Mouse (Mus musculus) stomach, postnatal 0 days (tissue): ENCODE results near the gene Tbl3. TPM values are rescaled to one million over a fixed set of nuclear protein-coding genes. Genes with fewer than 3 reads are reported as not detected.

ENCODE experiments used
- ATAC-seq: fragments of 200-750 bp; cut with Nextera tagmentation; 2 replicates; pipeline ENCODE4 v1.8.0; 2017; ENCODE audit not compliant: low FRiP score, low TSS enrichment
- DNase-seq: peaks from one replicate; pipeline ENCODE4 v3.0.0-alpha.2; 2016; ENCODE audit warnings: low spot score
- H3K27ac ChIP-seq: fragments of 300-500 bp; sonication (generic); replicated peaks from 2 replicates; pipeline ENCODE4 v1.5.1; 2014; ENCODE audit warnings: mild to moderate bottlenecking, control low read depth
- H3K27me3 ChIP-seq: fragments of 300-500 bp; sonication (generic); 2 replicates; pipeline ENCODE4 v1.6.1; 2014; ENCODE audit warnings: low read length; ENCODE audit not compliant: control insufficient read depth, insufficient read depth
- H3K36me3 ChIP-seq: fragments of 300-500 bp; sonication (generic); 2 replicates; pipeline ENCODE4 v1.6.1; 2014; ENCODE audit warnings: low read length, mixed read lengths; ENCODE audit not compliant: control insufficient read depth, insufficient read depth
- H3K4me1 ChIP-seq: fragments of 300-500 bp; sonication (generic); replicated peaks from 2 replicates; pipeline ENCODE4 v1.6.1; 2014; ENCODE audit warnings: antibody characterized with exemption; ENCODE audit not compliant: control insufficient read depth, insufficient read depth
- H3K4me2 ChIP-seq: fragments of 300-500 bp; sonication (generic); replicated peaks from 2 replicates; pipeline ENCODE4 v1.6.1; 2014; ENCODE audit warnings: low read depth, mild to moderate bottlenecking, control low read depth, moderate library complexity
- H3K4me3 ChIP-seq: fragments of 300-500 bp; sonication (generic); 2 replicates; pipeline ENCODE4 v1.5.1; 2014; ENCODE audit warnings: low read depth, low read length, control low read depth
- H3K9ac ChIP-seq: fragments of 300-500 bp; sonication (generic); 2 replicates; pipeline ENCODE4 v1.6.1; 2014; ENCODE audit warnings: mild to moderate bottlenecking, low read length, control low read depth, mixed read lengths
- H3K9me3 ChIP-seq: fragments of 300-500 bp; sonication (generic); 2 replicates; pipeline ENCODE4 v1.6.1; 2016; ENCODE audit warnings: low read length; ENCODE audit not compliant: control insufficient read depth
- CTCF ChIP-seq: IDR thresholded peaks from 2 replicates; pipeline ENCODE4 v1.5.1; 2016; ENCODE audit warnings: antibody characterized with exemption, low read depth, mild to moderate bottlenecking, moderate library complexity
- EP300 ChIP-seq: optimal IDR thresholded peaks from 2 replicates; pipeline ENCODE3; 2016; ENCODE audit warnings: antibody characterized with exemption
- WGBS: fragments of 180-500 bp; shearing (Covaris S2); extraction: QIAGEN DNeasy Blood & Tissue Kit; methylation state at CpG from one replicate; pipeline ENCODE4 v1.1.7; 2014; 5-methylcytosine and 5-hydroxymethylcytosine counted together
- polyA plus RNA-seq: library from polyadenylated mRNA; unstranded; fragments of >200 nt; fragmentation: Nextera tagmentation; extraction: Ambion mirVana; gene quantifications from 2 replicates; pipeline ENCODE4 v1.2.1, GENCODE M21; 2015

Tbl3 gene
- polyA plus RNA-seq, 1 experiment from 2014 or later = 33.7 TPM

- Histone ChIP-seq H3K9me3 (no peaks in the 10 kb centered on the region), H3K4me1 (no peaks in the 10 kb centered on the region), H3K9ac (no peak overlapping the region), H3K36me3 (peaks cover 11% of the 10 kb centered on the region; the same call in 1 of the 2 replicates), H3K4me3 (no peak overlapping the region), H3K4me2 (no peak overlapping the region), H3K27ac (no peak overlapping the region), H3K27me3 (no peaks in the 10 kb centered on the region)
- WGBS = 78% methylated on average over 3 of the region's 3 CpGs
- DNase-seq (no peak), ATAC-seq (no peak)
- TF ChIP-seq CTCF (no peak), EP300 (no peak)
Observed at GRCm38 (mm10) chr17:24744381-24744780, 36.9 kb upstream of the Tbl3 start.

GRCm38 (mm10) chr17:24743896-24744295, 36.4 kb upstream of the Tbl3 start:
- no peak for TF ChIP-seq EP300
- TF ChIP-seq CTCF = no peak

GRCm38 (mm10) chr17:24742307-24742706, 34.8 kb upstream of the Tbl3 start:
- peaks cover 2% of the 10 kb centered on the region; the same call in 1 of the 2 replicates for H3K4me1 ChIP-seq
- ATAC-seq = no peak

More at GRCm38 (mm10) chr17:24743896-24744295, 36.4 kb upstream of the Tbl3 start:
- H3K4me1 ChIP-seq = no peaks in the 10 kb centered on the region
- ATAC-seq (no peak), DNase-seq (no peak)
- no peak overlapping the region for H3K9ac ChIP-seq
- WGBS = 73% methylated on average over 5 of the region's 5 CpGs
- no peak overlapping the region for H3K4me3 ChIP-seq
- H3K27ac ChIP-seq = no peak overlapping the region
- H3K36me3 ChIP-seq = peaks cover 11% of the 10 kb centered on the region; the same call in 1 of the 2 replicates
- H3K9me3 ChIP-seq = no peaks in the 10 kb centered on the region
- H3K4me2 ChIP-seq = no peak overlapping the region
- H3K27me3 ChIP-seq = no peaks in the 10 kb centered on the region

GRCm38 (mm10) chr17:24739926-24740325, 32.5 kb upstream of the Tbl3 start:
- DNase-seq = no peak
- Histone ChIP-seq H3K9me3 (no peaks in the 10 kb centered on the region), H3K9ac (no peak overlapping the region), H3K4me3 (no peak overlapping the region), H3K27ac (no peak overlapping the region), H3K4me2 (no peak overlapping the region), H3K27me3 (no peaks in the 10 kb centered on the region), H3K36me3 (peaks cover 11% of the 10 kb centered on the region; the same call in 1 of the 2 replicates), H3K4me1 (peaks cover 7% of the 10 kb centered on the region; the same call in 1 of the 2 replicates)
- WGBS = 53% methylated on average over 8 of the region's 8 CpGs
- no peak for ATAC-seq
- TF ChIP-seq CTCF (no peak), EP300 (no peak)

More at GRCm38 (mm10) chr17:24742307-24742706, 34.8 kb upstream of the Tbl3 start:
- Histone ChIP-seq H3K27ac (no peak overlapping the region), H3K27me3 (no peaks in the 10 kb centered on the region), H3K9ac (no peak overlapping the region), H3K4me2 (no peak overlapping the region), H3K4me3 (no peak overlapping the region), H3K9me3 (no peaks in the 10 kb centered on the region), H3K36me3 (peaks cover 11% of the 10 kb centered on the region; the same call in 1 of the 2 replicates)
- WGBS = 75% methylated on average over 8 of the region's 8 CpGs
- TF ChIP-seq CTCF = no peak
- no peak for TF ChIP-seq EP300
- DNase-seq = no peak

GRCm38 (mm10) chr17:24738238-24738637, 30.8 kb upstream of the Tbl3 start:
- no peaks in the 10 kb centered on the region for H3K27me3 ChIP-seq
- ATAC-seq = no peak; the same call in 1 of the 2 replicates

GRCm38 (mm10) chr17:24737135-24737810, 29.8 kb upstream of the Tbl3 start:
- peaks cover 11% of the 10 kb centered on the region; the same call in 1 of the 2 replicates for H3K36me3 ChIP-seq
- WGBS = 16% methylated on average over 8 of the region's 8 CpGs
- peak overlapping the region; percentile 79 for H3K9ac ChIP-seq
- ATAC-seq (no peak), DNase-seq (no peak)
- H3K4me3 ChIP-seq = peak overlapping the region; percentile 65
- H3K9me3 ChIP-seq = no peaks in the 10 kb centered on the region
- H3K27me3 ChIP-seq = no peaks in the 10 kb centered on the region
- H3K27ac ChIP-seq = peak overlapping the region; percentile 83
- peaks cover 7% of the 10 kb centered on the region; the same call in 1 of the 2 replicates for H3K4me1 ChIP-seq
- H3K4me2 ChIP-seq = peak overlapping the region; percentile 87
- peak; percentile 50 for TF ChIP-seq CTCF
- TF ChIP-seq EP300 = no peak

More at GRCm38 (mm10) chr17:24738238-24738637, 30.8 kb upstream of the Tbl3 start:
- Histone ChIP-seq H3K9ac (no peak overlapping the region), H3K4me2 (0 out of 2 replicates have a peak overlapping the region, but pooled peaks have one; percentile 17), H3K36me3 (peaks cover 11% of the 10 kb centered on the region; the same call in 1 of the 2 replicates), H3K4me1 (peaks cover 7% of the 10 kb centered on the region; the same call in 1 of the 2 replicates), H3K9me3 (no peaks in the 10 kb centered on the region), H3K4me3 (no peak overlapping the region), H3K27ac (no peak overlapping the region)
- WGBS = 66% methylated on average over 4 of the region's 4 CpGs
- TF ChIP-seq CTCF (no peak), EP300 (no peak)
- DNase-seq = peak; percentile 75
